In genomic region chr4:48225173-48225572, GRCm38 (mm10) we compare ENCODE assay signal across 8 mouse cellular contexts. TPM values are rescaled to one million over a fixed set of nuclear protein-coding genes. Genes with fewer than 3 reads are reported as not detected.
DNase-seq lines count a peak whose midpoint lies in the region; ATAC-seq and TF ChIP-seq lines count a peak whose summit lies in the region.

No protein-coding gene starts in this region.

- ATAC-seq in hindbrain, embryonic 14.5 days (ENCODE audit: low FRiP score) = peak; percentile 55; the same call in 1 of the 2 replicates
- ATAC-seq in activated CD4-positive, CD25-positive, alpha-beta regulatory T cell, adult 4 months = no peak

- peak; percentile 78; the same call in 1 of the 2 replicates for TF ChIP-seq CTCF in brain, embryonic 14.5 days (IDR thresholded peaks at IDR 0.05; ENCODE audit: borderline replicate concordance, extremely low read depth, insufficient read depth, insufficient read length)

- H3K9ac ChIP-seq in hindbrain, embryonic 14.5 days = no peak overlapping the region

- 16% methylated on average over 2 of the region's 2 CpGs for WGBS in hindbrain, embryonic 14.5 days

- no peaks in the 10 kb centered on the region for H3K9me3 ChIP-seq in hindbrain, embryonic 14.5 days (ENCODE audit: control insufficient read depth, low read length)

- H3K4me2 ChIP-seq in hindbrain, embryonic 14.5 days (replicated peaks) = no peak overlapping the region

- no peaks in the 10 kb centered on the region for H3K4me1 ChIP-seq in hindbrain, embryonic 14.5 days (replicated peaks; ENCODE audit: control insufficient read depth, insufficient read depth, low read length)

- no peak overlapping the region for H3K27ac ChIP-seq in hindbrain, embryonic 14.5 days

- no peaks in the 10 kb centered on the region for H3K27me3 ChIP-seq in hindbrain, embryonic 14.5 days (ENCODE audit: control insufficient read depth, insufficient read depth, low read length)

- H3K4me3 ChIP-seq in hindbrain, embryonic 14.5 days (replicated peaks; ENCODE audit: low read length) = no peak overlapping the region

- peak; percentile 69 for DNase-seq in MN1 (ENCODE audit: low spot score)
- DNase-seq in brain, embryonic 14.5 days (ENCODE audit: low read depth) = peak; percentile 66
- DNase-seq in fibroblast of lung, adult 2 months (ENCODE audit: low read depth) = peak; percentile 46
- DNase-seq in hindbrain, embryonic 14.5 days (ENCODE audit: low spot score) = peak; percentile 72
- DNase-seq in layer of hippocampus, postnatal 14 days (ENCODE audit: low spot score in 2 of 2) = peak; percentile 30 to 55
- peak; percentile 88 for DNase-seq in lung, postnatal 36 days
- DNase-seq in right cerebral cortex, adult 2 months (ENCODE audit: low spot score in 2 of 2) = peak; percentile 55 to 67

- no peak for TF ChIP-seq POLR2A in brain, embryonic 14.5 days (IDR thresholded peaks at IDR 0.05; ENCODE audit: borderline replicate concordance, extremely low read depth, insufficient read depth, insufficient read length, poor library complexity, severe bottlenecking)

- H3K36me3 ChIP-seq in hindbrain, embryonic 14.5 days (replicated peaks; ENCODE audit: control insufficient read depth, insufficient read depth) = no peaks in the 10 kb centered on the region; the same call in 1 of the 2 replicates

RNA-seq across cellular contexts. Expression of gene Erp44, which starts 54.2 kb away (rescaled TPM):
- polyA plus RNA-seq in brain, embryonic 14.5 days (2012; rRNA removed) = 25.0 and 28.8 TPM in 2 replicates
- 55.4 and 65.2 TPM in 2 replicates for polyA plus RNA-seq in hindbrain, embryonic 14.5 days (2014; fragmentation: Nextera tagmentation; extraction: Ambion mirVana)
- total RNA-seq in layer of hippocampus, postnatal 14 days (2021) = 10 to 100 TPM; 38.3 to 40.8 TPM
- polyA plus RNA-seq in activated CD4-positive, CD25-positive, alpha-beta regulatory T cell, adult 4 months (2017; shearing (Covaris generic)) = 10 to 100 TPM; 56.1 to 71.5 TPM

RNA-seq across cellular contexts. Expression of gene Invs, which starts 54.4 kb away (rescaled TPM):
- polyA plus RNA-seq in brain, embryonic 14.5 days (2012; rRNA removed) = 6.6 and 7.5 TPM in 2 replicates
- polyA plus RNA-seq in hindbrain, embryonic 14.5 days (2014; fragmentation: Nextera tagmentation; extraction: Ambion mirVana) = 3.9 and 5.7 TPM in 2 replicates
- total RNA-seq in layer of hippocampus, postnatal 14 days (2021) = 10 to 100 TPM; 11.9 to 12.9 TPM
- 10 to 100 TPM in 1 of 2 experiments, 1 to 10 TPM in 1; 9.4 to 10.5 TPM for polyA plus RNA-seq in activated CD4-positive, CD25-positive, alpha-beta regulatory T cell, adult 4 months (2017; shearing (Covaris generic))
